Mouse (Mus musculus): ENCODE measurements around the gene Lsamp.

DNA sequence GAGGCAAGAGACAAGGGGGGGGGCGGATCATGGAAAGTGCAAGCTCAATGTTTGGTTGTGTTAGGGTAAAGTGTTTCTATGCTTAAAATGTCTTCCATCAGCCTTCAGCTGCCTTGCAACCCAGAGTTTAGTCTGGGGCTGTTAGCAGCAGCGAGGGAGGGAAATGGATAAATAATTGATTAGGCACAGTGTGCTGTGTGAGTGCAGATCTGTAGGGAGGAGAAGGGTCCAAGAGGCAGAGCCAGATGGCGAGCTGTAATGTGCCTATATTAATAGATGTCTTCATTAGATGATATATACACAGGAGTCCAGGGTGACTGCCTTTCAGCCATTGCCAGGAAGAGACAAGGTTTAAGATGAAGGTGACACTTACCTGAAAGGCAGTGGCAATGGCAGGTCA lies 725.9 kb downstream of the Lsamp start:
- TF ChIP-seq CTCF (IDR thresholded peaks at IDR 0.05; ENCODE audit: control insufficient read depth, insufficient read depth, insufficient replicate concordance, low read depth, low read length): no peak
- TF ChIP-seq POLR2A (IDR thresholded peaks at IDR 0.05; ENCODE audit: control insufficient read depth, low read depth, low read length): no peak
